Mouse (Mus musculus) liver, postnatal 0 days (tissue): ENCODE results near the gene Idua.

Source experiments
- CTCF ChIP-seq: sonication (generic); IDR thresholded peaks from 2 replicates; pipeline ENCODE4 v1.5.1; 2016; ENCODE audit warnings: antibody characterized with exemption, low read depth
- EP300 ChIP-seq: IDR thresholded peaks from 2 replicates; pipeline ENCODE4 v1.6.1; 2016; ENCODE audit warnings: antibody characterized with exemption, low read depth, mild to moderate bottlenecking

DNA sequence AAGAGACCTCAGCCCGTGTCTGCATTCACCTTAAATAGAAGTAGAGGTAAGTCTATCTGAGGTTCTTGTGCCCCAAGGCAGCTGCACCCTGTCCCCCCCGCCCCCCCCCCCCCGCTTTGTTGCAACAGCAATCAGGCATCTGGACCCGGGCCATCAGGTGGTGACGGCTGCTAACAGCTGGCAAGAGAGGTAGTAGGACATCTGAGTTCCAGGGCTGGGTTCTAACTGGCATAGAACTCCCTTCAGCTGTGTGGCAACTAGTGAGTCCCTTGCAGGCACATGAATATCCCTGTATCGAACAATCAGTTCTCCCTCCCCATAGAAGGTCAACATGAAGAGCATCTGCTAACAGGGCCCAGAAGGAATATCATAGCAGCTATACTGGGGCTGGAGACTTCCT is 51.8 kb downstream of the Idua start:
- no peak for TF ChIP-seq CTCF
- no peak for TF ChIP-seq EP300
